Mouse (Mus musculus) central nervous system, embryonic 14 days (tissue): Measurements from ENCODE around the gene Myl6. TPM values are rescaled to one million over a fixed set of nuclear protein-coding genes. Genes with fewer than 3 reads are reported as not detected.

Experiments
- polyA plus RNA-seq: library from polyadenylated mRNA; depleted of rRNA; stranded (reverse); fragments of >200 nt; gene quantifications from 2 replicates; pipeline ENCODE4 v1.2.3, GENCODE M21; 2012; rRNA removed

Myl6 gene
- 1,386 and 1,494 TPM in 2 replicates for polyA plus RNA-seq

GRCm38 (mm10) chr10:128493695-128494666 is at the start of gene Myl6:
Gene Myl6, minus strand, starts transcription at chr10:128494145.

GRCm38 (mm10) chr10:128525671-128526308 is 31.8 kb upstream of the Myl6 start, which contains the start of gene Esyt1:
Gene Esyt1, minus strand, starts transcription at chr10:128525871.

DNA sequence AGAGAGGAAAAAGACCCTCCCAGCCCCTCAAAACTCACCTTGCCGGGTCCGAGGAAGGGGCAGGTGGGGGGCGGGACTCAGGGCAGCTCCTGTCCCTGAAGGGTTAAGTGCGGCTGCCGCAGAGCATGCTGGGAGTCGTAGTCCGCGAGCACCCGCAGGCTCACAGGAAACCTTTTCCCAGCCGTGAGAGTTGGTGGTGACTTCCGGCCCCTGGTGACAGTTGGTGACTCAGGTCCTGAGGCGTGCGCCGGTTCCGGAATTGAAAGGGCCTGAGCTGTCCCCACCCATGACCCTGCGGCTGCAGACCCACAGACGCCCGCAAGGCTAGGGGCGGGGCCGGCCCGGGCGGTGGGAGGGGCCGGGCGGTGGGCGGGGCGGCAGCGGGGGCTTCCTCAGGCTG is 4.6 kb upstream of the Myl6 start, which contains the start of gene Myl6b:
TSS of gene Myl6b (minus strand) at position 96 of the 400 bp plus-strand sequence.

GRCm38 (mm10) chr10:128458719-128459408 is 35.1 kb downstream of the Myl6 start, which contains the start of gene Smarcc2:
Gene Smarcc2, plus strand, starts transcription at chr10:128459248.

Other genes with a start within 250 kb of the Myl6 start
- gene Apon, start 240.0 kb downstream of the Myl6 start, polyA plus RNA-seq: 0.38 and 0.45 TPM in 2 replicates
- not detected in 2 replicates for gene Apof, start 225.5 kb downstream of the Myl6 start, polyA plus RNA-seq
- gene Stat2, start 223.6 kb downstream of the Myl6 start, polyA plus RNA-seq: 30.6 and 34.3 TPM in 2 replicates
- 0.10 and 0.14 TPM in 2 replicates for gene Il23a, start 195.4 kb downstream of the Myl6 start, polyA plus RNA-seq
- 44.2 and 45.9 TPM in 2 replicates for gene Pan2, start 190.8 kb downstream of the Myl6 start, polyA plus RNA-seq
- 110 and 127 TPM in 2 replicates for gene Cnpy2, start 171.7 kb downstream of the Myl6 start, polyA plus RNA-seq
- gene Cs, start 156.4 kb downstream of the Myl6 start, polyA plus RNA-seq: 172 and 176 TPM in 2 replicates
- gene Coq10a, start 125.1 kb downstream of the Myl6 start, polyA plus RNA-seq: 77.1 and 77.4 TPM in 2 replicates
- gene Ankrd52, start 117.0 kb downstream of the Myl6 start, polyA plus RNA-seq: 47.3 and 49.7 TPM in 2 replicates
- 0.10 and 0.28 TPM in 2 replicates for gene Slc39a5, start 92.9 kb downstream of the Myl6 start, polyA plus RNA-seq
- gene Nabp2, start 82.7 kb downstream of the Myl6 start, polyA plus RNA-seq: 94.8 and 115 TPM in 2 replicates
- gene Rnf41, start 82.5 kb downstream of the Myl6 start, polyA plus RNA-seq: 62.8 and 67.8 TPM in 2 replicates
- 361 and 409 TPM in 2 replicates for gene Smarcc2, start 34.9 kb downstream of the Myl6 start, polyA plus RNA-seq
- 30.5 and 38.6 TPM in 2 replicates for gene Myl6b, start 4.5 kb upstream of the Myl6 start, polyA plus RNA-seq
- 16.6 and 28.0 TPM in 2 replicates for gene Esyt1, start 31.7 kb upstream of the Myl6 start, polyA plus RNA-seq
- gene Zc3h10, start 53.6 kb upstream of the Myl6 start, polyA plus RNA-seq: 18.2 and 19.1 TPM in 2 replicates
- 3,335 and 3,553 TPM in 2 replicates for gene Rpl41, start 55.2 kb upstream of the Myl6 start, polyA plus RNA-seq
- 155 and 169 TPM in 2 replicates for gene Pa2g4, start 71.8 kb upstream of the Myl6 start, polyA plus RNA-seq
- 0.85 and 5.3 TPM in 2 replicates for gene Erbb3, start 95.5 kb upstream of the Myl6 start, polyA plus RNA-seq
- gene Rps26, start 132.6 kb upstream of the Myl6 start, polyA plus RNA-seq: 1,129 and 1,158 TPM in 2 replicates
- gene Ikzf4, start 151.8 kb upstream of the Myl6 start, polyA plus RNA-seq: 20.6 and 21.6 TPM in 2 replicates
- gene Suox, start 179.9 kb upstream of the Myl6 start, polyA plus RNA-seq: 11.9 and 12.8 TPM in 2 replicates
- gene Rab5b, start 202.1 kb upstream of the Myl6 start, polyA plus RNA-seq: 99.1 and 109 TPM in 2 replicates
- gene Pmel, start 210.1 kb upstream of the Myl6 start, polyA plus RNA-seq: 0.32 and 2.9 TPM in 2 replicates
- gene Cdk2, start 210.9 kb upstream of the Myl6 start, polyA plus RNA-seq: 42.0 and 48.0 TPM in 2 replicates